In the genomic region with DNA sequence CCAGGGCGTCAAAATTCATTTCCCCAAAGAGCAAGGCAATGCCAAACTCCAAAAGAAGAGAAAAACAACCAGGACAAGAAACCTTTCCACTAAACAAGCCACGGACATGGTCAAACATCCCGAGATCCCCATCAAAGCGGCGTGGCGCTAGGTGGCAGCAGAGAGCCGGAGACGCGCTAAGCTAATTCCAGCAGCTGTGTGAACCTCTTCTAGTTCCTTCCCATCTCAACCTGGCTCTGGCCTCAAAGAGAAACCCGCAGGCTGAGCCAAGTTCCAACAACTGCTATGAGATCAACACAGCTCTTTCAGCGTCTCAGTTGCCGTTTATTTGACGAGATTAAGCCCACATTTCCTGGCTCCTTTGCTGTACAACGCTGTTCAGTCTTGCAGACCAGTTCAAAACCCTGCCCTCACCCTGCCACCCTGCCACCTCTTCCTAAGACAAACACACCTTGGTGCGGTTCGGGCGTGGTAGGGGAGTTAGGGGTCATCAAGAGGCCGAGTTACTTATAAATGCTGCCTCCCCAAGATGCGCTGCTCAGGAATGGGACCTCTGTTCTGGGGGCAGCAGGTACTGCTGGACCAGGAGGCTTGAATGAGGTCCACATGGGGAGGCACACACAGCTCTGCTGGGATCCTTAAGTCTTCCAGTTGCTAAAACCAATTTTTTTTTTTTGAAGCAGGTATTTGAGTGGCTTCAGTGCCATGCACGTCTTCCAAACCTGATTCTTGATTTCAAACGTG, we compare ENCODE assay signal across 8 mouse cellular contexts. TPM values are rescaled to one million over a fixed set of nuclear protein-coding genes. Genes with fewer than 3 reads are reported as not detected.
A peak's percentile ranks its signal among the peaks of the same experiment; 100 is the strongest.
DNase-seq lines count a peak whose midpoint lies in the region; ATAC-seq and TF ChIP-seq lines count a peak whose summit lies in the region.

No protein-coding gene starts in this region.

- H3K4me2 ChIP-seq in midbrain, embryonic 11.5 days: no peak overlapping the region

- H3K4me3 ChIP-seq in midbrain, embryonic 11.5 days (ENCODE audit: low read depth, low read length): no peak overlapping the region
- no peak overlapping the region for H3K4me3 ChIP-seq in small intestine, adult 2 months (ENCODE audit: low read depth, low read length)

- no peaks in the 10 kb centered on the region for H3K4me1 ChIP-seq in midbrain, embryonic 11.5 days (ENCODE audit: control insufficient read depth, insufficient read depth, low read length)
- peaks cover 3% of the 10 kb centered on the region; the same call in 1 of the 2 replicates for H3K4me1 ChIP-seq in small intestine, adult 2 months (ENCODE audit: control insufficient read depth, insufficient read depth, insufficient read length, low read length)

- H3K27ac ChIP-seq in midbrain, embryonic 11.5 days (ENCODE audit: low read depth, low read length): no peak overlapping the region
- no peak overlapping the region for H3K27ac ChIP-seq in small intestine, adult 2 months (ENCODE audit: insufficient read depth, low read depth, low read length)

- no peaks in the 10 kb centered on the region for H3K36me3 ChIP-seq in midbrain, embryonic 11.5 days (ENCODE audit: control insufficient read depth, insufficient read depth, low read length)
- no peaks in the 10 kb centered on the region for H3K36me3 ChIP-seq in small intestine, adult 2 months (ENCODE audit: control insufficient read depth, insufficient read depth, low read length)

- intact Hi-C loops in left cerebral cortex, postnatal 10 days (cut with DNase I): loop anchor here (10.0 kb wide), 1 partner anchor 1926 kb away; no protein-coding TSS in a partner anchor

- H3K9ac ChIP-seq in midbrain, embryonic 11.5 days (ENCODE audit: low read length): no peak overlapping the region

- TF ChIP-seq POLR2A in small intestine, adult 2 months (IDR thresholded peaks at IDR 0.05; ENCODE audit: low read depth, low read length): no peak

- 27% methylated on average over 21 of the region's 21 CpGs for WGBS in midbrain, embryonic 11.5 days
- WGBS in small intestine, adult 2 months: 10% methylated on average over 21 of the region's 21 CpGs

- peak; percentile 68 for ATAC-seq in inflammation-experienced regulatory T-cells, adult 6 months
- ATAC-seq in midbrain, embryonic 11.5 days (ENCODE audit: low FRiP score): peak; percentile 44; the same call in 1 of the 2 replicates

- H3K9me3 ChIP-seq in midbrain, embryonic 11.5 days (ENCODE audit: control insufficient read depth, low read length): no peaks in the 10 kb centered on the region

- peak; percentile 99 for TF ChIP-seq CTCF in small intestine, adult 2 months (IDR thresholded peaks at IDR 0.05; ENCODE audit: extremely low read depth, insufficient read length, insufficient replicate concordance, low read depth, low read length)

- peak; percentile 44 for DNase-seq in T-cell, adult 2 months (ENCODE audit: low spot score)
- DNase-seq in cerebellum, adult 18-20 months: peak; percentile 78 to 84
- peak; percentile 80 for DNase-seq in forelimb bud, embryonic 11.5 days (ENCODE audit: low read depth, low spot score)
- DNase-seq in left cerebral cortex, postnatal 10 days (ENCODE audit: extremely low spot score in 1 of 2, low spot score in 2 of 2): peak; percentile 80 to 86
- DNase-seq in midbrain, embryonic 11.5 days (ENCODE audit: low spot score, missing footprints): peak; percentile 100
- peak; percentile 64 for DNase-seq in yolk sac, embryonic 10.5 days (ENCODE audit: low spot score)

- H3K27me3 ChIP-seq in midbrain, embryonic 11.5 days (ENCODE audit: control insufficient read depth, insufficient read depth, low read length): no peaks in the 10 kb centered on the region
- no peaks in the 10 kb centered on the region for H3K27me3 ChIP-seq in small intestine, adult 2 months (ENCODE audit: control insufficient read depth, insufficient read depth, low read length)

RNA-seq across cellular contexts. Expression of gene Kbtbd8, which starts 18.5 kb away (rescaled TPM):
- 1 to 10 TPM; 3.4 to 5.4 (median 3.7) TPM for polyA plus RNA-seq in inflammation-experienced regulatory T-cells, adult 6 months (2017; shearing (Covaris generic))
- total RNA-seq in left cerebral cortex, postnatal 10 days (2021): 10 to 100 TPM in 1 of 2 experiments, 1 to 10 TPM in 1; 5.9 to 10.3 TPM
- 10.1 TPM in 2 replicates for polyA plus RNA-seq in midbrain, embryonic 11.5 days (2014; fragmentation: Nextera tagmentation; extraction: Ambion mirVana)
- 0.04 and 0.08 TPM in 2 replicates for polyA plus RNA-seq in small intestine, adult 2 months (2012; rRNA removed)

Comparison
In these comparisons a context has a peak if more than half of its experiments do, and no peak if none do; other contexts are left out.
1. DNase-seq: peak in every context shown above with its lines; median percentile 100 in midbrain, embryonic 11.5 days; 83 in left cerebral cortex, postnatal 10 days; 81 in cerebellum, adult 18-20 months; 80 in forelimb bud, embryonic 11.5 days; 64 in yolk sac, embryonic 10.5 days; 44 in T-cell, adult 2 months.